Mouse (Mus musculus) embryo, embryonic 10 days (tissue): Measurements from ENCODE around the gene Herc3.
"Not testable (repeated sequence)": the region's sequence is repeated elsewhere in the genome, so short reads cannot be mapped to it uniquely, and the experiment has no call there.

Experiments used
- DNase-seq: peaks from one replicate; pipeline ENCODE4 v3.0.0-alpha.2; 2015; ENCODE audit warnings: low spot score

Gene Herc3

DNA sequence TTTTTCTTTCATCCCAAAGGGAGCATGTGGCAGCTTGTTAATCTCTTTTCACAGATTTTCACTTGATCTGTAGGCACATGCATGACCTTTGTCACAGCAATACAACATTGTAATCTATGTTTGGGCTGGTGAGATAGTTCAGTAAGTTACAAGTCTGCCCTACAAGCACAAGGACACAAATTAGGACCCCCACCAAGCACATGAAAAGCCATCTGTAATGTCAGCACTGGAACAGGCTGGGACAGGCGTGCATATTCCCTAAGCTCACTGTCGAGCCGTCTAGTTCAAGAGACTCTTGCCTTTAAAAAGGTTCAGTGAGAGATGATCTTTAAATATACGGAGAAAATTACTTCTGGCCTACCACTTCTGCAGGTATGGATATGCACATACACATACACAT is 28.3 kb downstream of the Herc3 start:
- no peak for DNase-seq

DNA sequence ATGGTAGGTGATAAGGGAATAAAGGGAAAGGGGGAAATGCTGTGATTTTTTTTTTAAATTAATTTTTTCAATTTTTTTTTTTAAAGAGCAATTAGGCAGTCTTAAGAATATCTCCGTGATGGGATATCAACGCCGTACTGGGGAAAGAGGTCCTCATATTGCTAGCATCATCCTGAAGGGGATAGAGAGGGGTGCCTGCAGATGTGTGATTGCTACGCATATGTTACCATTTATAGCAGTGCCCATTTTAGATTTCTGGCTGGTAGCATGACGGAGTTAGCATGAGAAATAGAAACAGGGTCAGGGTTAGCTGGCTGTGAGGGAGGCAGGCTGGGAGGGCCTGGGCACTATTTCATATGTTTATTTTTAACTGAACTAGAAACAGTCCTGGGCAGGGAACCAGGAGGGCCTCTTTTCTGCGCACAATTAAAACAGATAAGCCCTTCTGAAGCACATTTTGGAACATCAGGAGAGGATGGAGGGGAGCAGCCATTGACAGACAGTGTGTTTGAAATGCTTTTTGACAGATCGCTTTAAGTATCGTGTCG is 31.3 kb downstream of the Herc3 start:
- no peak for DNase-seq

DNA sequence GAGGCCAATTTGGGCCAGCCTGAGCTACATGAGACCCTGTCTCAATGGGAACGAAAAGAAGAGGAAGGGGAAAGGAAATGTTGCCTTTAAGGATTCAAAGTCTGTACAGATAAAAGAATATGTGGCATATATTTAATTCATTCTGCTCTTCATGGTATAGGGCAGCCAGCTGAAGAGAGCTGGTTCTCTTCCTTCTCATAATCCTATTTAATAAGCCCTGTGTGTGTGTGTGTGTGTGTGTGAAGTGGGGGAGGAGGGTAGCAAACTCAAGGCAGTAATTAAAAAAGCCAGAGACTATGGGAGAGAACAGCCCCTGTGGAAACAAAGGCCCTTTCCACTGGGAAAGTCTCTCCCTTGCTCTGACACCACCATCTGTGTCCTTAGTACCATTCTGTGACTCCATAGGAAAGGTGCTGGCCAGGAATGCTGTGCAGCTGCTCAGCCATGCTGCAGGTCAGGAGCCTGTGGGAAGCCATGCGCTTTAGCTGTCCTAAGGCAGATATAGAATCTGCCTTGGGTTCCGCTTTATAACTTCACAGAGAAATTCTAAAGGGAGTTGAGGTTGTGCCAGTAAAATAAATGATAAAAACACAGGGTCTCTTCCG is 32.5 kb downstream of the Herc3 start:
- no peak for DNase-seq

DNA sequence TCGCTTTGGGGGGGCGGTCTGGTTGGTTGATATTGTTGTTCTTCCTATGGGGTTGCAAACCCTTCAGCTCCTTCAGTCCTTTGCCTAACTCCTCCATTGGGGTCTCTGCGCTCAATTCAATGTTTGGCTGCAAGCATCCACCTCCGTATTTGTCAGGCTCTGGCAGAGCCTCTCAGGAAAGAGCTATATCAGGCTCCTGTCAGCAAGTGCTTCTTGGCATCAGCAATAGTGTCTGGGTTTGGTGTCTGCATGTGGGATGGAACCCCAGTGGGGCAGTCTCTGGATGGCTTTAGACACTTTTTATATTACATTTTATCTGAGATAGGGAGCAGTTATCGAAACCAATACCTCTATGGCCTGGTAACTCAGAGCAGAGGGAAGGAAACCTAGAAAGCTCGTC is 36.6 kb downstream of the Herc3 start:
- DNase-seq = not testable (repeated sequence)

DNA sequence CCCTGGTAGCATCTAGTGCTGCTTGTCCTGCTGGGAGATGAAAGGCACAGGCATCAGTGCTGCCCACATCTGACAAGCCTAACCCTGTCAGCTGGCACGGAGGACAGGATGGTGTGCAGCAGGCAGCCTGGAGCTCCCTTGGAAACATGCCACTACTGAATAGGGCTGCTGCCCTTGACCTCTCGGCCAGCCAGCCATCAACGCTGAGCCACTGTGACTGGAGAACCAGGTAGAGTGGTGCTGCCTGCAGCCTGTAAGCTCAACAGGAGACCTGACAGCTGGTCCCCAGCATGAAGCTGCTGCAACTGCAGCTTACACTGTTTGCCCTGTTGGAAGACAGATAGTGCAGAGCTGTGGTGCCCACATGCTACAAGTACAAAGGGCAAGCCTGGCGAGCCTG is 48.3 kb downstream of the Herc3 start:
- DNase-seq = no peak

DNA sequence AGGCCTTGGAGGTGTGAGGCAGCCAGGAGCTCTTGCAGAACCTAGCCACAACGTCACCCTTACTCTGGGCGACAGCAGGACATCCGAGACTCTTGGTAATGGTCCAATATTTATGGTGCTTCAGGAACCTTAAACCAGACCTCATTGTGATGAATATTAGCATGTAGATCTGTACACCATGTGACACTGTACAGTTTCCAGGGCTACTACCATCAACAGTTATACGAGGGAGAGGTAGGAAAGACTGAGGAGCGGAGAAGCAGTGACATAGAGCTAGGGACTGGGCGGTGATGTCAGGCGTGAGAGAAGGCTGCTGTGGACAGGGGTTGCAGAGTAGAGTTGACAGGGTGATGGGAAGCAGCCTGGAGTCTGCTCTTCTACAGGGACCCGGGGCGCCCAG is 48.7 kb downstream of the Herc3 start:
- no peak for DNase-seq

DNA sequence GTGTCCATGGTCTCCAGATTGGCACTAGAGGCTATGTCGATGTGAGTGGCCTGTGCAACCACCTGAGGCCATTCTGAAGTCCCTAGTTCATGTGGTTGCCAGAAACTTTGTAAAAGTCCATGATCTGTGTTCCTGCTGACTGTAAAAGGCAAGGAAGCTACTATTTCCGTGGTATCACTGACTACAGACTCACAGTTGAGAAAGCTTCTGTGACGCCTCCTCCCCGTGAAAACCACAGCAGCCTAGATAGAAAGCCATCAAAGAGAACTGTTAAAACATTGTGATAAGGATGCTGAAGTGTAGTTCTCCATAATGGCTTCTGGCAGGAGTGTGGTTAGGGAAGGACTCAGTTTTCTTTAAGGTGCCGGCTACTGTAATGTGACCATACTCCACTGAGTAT is 49.6 kb downstream of the Herc3 start:
- no peak for DNase-seq

DNA sequence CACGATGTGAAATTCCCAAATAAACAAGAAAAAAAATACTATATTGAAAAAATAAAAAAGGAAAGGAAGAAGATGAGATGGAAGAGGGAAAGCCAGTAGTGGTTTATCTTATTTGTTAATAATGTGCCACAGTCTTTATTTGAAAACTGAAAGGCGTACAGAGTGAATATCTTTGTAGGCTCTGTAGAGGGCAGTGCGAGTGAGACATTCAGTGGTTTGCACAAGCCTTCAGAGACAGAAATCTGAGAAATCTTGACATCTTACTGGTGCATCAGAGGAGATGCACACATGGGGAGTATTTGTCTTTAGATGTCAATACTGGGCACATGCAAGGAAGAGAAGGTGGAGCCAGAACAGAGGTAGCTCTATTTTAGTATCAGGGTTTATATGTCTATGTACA is 50.1 kb downstream of the Herc3 start:
- no peak for DNase-seq

DNA sequence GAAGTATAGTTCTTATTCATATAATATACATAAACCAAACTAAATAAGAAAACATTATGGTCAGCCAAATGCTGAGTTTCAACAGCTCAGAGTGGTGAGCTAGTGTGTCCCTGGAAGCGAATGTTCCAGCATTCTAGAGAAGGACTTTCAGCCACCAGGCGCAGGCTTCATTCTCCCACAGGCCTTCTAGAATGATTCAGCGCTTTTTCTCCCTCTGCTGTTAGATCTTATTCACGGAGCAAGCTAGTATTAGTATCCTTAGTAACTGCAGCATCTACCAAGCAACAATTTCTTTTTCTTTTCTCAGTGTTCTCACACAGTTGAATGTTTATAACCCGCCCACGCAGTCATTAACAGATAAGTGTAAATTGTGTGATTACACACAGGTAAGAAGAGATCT is 51.0 kb downstream of the Herc3 start:
- DNase-seq = no peak

DNA sequence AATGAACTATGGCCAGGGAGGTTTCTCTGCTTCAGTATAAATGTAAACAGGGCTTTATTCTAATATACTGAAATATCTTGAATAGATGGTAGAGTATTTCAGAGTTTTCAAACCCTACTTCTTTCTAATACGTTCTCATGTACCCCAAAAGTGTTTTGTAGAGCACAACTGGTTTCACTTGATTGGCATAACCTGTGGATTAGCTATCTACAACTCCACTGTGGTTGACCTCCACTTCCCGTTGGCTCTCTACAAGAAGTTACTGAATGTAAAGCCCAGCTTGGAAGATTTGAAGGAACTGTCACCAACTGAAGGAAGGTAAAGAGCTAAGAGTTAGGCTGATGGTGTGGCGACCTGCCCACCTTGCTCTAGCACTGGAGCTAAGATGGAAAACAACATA is 58.7 kb downstream of the Herc3 start:
- no peak for DNase-seq

DNA sequence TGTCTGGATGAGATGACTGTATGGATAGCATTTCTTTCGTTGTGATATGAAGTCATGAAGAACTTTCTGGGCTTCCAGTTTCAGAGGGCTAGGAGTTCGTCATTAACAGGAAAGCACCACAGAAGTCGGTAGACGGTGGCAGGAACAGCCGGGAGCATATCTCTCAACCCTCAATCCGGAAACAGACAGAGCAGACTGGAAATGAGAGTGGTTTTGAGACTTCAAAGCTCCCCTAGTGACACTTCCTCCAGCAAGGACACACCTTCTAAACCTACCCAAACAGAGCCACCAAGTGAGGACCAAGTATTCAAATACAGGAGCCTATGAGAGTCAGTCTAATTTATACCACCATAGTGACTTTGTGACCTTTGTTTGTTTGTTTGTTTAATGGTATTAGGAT is 62.0 kb downstream of the Herc3 start:
- DNase-seq = no peak

DNA sequence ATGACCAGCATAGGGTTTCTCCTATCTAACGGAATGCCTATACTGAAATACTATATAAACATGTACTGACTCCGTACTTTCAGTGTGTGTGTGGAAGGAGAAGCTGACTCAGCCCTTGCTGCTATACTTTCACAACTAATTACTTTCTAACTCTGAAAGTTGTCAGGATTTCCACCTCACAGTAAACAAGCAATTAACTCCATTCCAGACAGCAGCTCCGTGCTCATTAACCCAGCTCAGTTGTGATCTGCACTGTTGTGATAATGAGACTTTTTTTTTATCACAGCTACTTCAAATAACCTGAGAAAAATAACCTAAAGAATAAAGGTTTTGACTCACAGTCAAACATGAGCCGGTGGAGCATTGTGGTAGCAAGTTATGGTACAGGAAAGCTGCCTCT is 63.7 kb downstream of the Herc3 start:
- DNase-seq = no peak

DNA sequence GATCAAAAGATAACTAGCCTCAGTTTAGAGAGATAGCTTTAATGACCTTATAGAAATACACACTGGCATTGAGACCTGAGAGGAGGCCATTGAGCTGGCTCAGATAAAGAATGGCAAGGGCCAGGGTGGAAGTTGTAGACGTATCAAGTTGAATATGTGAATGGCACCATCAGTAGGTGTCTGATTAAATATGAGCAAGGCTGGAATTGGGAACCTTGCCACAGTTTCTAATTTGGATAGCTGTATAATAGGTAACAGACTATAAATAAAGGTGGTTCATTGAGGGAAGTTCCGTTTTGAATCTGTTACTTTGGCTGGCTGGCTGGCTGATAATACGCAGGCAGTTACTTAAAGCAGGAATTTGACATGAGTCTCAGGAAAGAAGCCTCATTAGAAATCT is 65.4 kb downstream of the Herc3 start:
- DNase-seq = no peak

DNA sequence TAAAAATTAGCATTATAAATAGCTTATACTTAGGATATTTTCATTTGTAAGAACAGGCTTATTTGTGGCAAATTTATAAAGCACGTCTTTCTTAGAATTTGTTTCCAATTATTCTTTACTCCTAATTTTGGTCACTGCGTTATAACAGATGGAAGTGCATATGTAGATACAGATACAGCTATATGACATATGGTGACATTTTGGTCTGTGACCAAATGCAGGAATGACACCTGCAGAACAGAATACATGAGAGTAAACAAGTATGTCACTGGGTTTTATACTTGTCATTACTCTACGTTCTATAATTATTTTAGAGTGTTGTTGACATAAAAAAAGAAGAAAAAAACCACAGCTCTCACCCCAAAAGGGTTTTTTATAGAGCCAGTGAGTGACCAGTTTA is 67.8 kb downstream of the Herc3 start:
- DNase-seq = no peak

DNA sequence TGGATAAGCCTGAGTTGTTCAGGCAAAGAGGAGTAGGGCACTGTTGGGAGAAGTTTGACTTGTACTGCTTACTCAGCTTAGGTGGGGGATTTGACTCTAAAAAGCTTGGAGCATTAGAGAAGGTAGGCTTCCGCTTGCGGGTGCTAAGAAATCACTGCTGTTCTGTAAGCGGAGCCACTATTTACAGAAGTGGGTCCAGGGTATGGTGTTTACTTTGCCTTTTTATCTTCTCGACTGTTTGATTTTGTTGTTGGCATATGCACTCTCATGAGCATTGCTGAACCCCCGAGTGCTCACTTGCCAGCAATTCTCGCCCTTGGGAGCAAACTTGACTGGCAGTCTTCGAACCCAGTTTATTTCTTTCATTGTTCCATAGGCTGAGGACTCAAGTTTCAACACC is 69.3 kb downstream of the Herc3 start:
- DNase-seq = no peak

DNA sequence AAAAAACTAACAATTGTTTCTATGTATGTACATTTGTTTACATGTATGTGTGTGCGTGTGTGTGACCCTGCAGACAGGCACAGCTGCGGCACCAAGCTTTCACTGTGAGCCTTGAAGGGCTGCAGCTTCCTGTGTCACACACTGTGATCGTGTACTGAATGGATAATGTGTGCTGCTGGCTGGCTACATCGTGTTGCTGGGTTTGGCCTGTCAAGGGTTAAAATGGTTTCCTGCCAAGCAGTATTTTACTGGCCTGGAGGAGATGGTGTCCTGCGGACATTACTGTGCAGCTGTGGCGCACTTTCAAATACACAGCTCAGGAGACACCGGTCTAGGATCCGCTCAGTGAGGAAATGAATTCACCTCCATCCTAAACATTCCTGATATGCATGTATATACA is 71.9 kb downstream of the Herc3 start:
- peak; percentile 52 for DNase-seq

DNA sequence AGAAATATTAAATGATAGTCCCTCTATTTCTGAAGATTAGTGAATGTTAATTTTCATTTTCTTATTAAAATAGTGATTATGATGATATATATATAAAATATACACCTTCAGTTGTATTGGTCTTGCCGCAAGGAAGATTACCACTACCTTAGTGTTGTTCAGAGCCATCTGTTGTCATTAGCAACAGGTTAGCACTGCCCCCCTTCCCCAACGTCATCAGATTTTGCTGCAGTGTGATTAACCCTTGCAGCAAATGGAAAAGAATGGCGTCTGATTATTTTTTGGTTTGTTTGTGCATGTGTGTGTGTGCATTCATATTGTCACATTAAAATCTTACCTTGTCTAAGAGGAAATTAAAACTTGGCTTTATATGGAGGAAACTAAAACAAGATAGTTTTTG is 73.3 kb downstream of the Herc3 start:
- DNase-seq = peak; percentile 18

DNA sequence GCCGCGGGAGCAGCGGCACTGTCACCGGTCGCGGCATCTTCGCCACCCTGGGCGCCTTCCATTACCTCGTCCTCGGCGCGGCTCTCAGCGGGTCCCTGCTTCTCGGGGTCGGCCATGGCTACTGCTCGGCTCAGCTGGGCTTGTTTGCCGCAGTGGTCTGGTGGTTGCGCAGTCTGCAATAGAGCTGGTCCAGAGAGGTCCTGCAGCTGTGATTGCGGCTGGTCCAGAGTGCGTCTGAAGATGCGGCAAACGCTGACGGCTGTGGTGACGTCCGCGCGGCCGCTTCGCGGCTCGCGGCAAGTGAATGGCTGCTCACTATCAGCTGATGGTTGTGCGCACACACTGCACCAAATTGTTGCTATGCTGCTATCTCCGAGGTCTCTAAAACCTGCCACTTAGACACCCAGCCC is 75.6 kb downstream of the Herc3 start, which contains the start of gene Nap1l5:
Nap1l5 (minus strand) TSS at position 225 of the 410 bp plus-strand sequence.
- DNase-seq = peak; percentile 37

DNA sequence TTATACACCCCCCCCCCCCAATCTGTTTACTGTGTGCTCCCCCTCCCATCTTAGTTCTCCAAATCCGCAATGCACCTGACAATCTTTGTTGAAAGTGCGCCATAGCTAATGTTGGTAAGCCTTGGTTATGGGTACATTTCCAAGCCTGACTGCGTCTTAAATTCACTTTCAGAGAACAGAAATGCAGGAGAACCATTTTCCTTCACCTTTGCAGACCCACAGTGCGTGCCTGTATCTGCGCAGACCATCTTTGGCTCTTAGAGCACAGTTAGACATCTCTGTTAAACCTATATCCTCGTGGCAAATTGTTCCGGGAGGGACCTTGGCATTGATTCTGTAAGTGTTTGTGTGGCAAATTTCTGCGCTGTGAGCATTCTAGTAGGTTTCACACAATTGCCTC is 76.1 kb downstream of the Herc3 start:
- DNase-seq = no peak

DNA sequence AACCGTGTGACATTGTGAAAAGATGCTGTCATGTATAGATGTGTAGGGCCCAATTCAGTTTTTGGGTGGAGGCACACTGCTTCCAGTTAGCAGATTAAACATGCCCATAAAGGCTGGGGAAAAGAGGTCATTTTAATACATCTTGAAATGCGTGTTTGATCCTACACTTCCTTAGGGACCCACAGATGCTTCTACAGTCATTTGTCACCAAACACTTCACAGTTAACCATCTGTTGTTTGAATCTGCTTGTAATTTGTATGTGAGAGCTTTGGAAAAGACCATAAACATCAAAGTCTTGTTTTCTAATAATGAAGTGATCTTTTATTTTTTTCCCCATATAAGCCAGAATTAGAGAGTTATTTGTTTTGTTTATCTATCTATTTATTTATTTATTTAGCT is 76.5 kb downstream of the Herc3 start:
- DNase-seq = no peak

DNA sequence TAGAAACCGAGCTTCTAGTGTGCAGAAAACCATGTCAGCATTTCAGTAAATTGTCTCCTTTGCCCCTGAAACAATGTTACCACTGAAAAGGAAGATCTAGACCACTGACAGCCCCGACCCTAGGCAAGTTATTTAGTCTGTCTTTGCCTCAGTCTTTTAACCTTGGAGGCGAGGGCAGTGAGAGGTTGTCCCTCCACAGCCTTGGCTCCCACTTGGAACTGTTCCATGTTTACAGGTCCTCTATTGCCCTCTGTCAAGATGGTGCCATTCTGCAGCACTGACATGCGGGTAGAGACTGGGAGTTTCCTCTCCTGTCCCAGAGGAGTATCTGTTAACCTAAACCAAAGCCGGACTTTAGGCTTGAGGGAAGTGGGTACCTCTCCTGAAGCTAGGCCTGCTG is 81.6 kb downstream of the Herc3 start:
- DNase-seq = no peak

DNA sequence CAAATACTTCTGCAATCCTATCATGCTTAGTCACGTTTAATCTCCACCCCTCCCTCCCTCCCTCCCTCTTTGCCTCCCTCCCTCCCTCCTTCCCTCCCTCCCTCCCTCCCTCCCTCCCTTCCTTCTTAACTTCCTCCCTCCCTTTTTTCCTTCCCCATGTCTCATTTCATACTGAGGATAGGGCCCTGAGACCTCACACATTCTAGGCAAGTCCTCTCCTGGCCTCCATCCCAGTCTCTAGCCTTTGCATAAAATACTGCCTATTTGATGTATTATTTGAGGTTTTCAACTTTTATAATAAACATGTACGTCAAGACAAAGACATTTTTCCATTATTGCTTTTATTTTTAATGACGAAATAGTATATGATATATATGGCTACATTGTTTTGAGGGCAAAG is 82.3 kb downstream of the Herc3 start:
- no peak for DNase-seq

DNA sequence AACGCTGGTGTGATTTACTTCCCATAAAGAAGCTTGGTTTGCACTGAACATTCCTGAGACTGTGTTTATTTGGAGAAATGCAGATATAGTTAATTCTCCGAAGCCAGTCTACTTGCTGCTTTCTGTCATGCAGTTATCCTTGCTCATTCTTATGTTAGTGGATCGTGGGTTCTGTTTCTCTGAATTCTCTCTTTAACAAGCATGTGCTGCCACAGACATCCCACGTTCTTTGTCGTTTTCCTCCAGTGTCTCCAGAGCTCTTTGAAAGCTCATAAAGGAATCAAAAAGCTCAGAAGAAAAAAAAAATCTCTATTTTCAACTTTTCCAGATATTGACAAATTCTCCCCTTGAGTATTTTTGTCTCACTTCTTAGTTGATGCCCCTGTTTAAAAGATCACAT is 82.7 kb downstream of the Herc3 start:
- DNase-seq = no peak

DNA sequence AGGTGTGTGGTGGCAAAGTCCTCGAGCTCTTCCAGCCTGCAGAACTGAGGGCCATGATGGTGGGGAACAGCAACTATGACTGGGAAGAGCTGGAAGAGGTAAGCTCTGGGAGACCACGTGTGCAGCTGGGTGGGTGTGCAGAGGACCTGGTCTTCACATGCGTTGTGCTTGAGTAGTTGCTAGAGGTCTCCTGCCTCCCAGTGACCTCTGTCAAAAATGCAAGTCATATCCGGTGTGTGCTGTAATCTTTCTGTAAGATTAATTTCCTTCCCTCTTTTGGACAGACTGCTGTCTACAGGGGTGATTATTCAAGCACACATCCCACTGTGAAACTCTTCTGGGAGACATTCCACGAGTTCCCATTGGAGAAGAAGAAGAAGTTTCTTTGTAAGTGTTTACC is 85.2 kb downstream of the Herc3 start:
- DNase-seq = no peak

DNA sequence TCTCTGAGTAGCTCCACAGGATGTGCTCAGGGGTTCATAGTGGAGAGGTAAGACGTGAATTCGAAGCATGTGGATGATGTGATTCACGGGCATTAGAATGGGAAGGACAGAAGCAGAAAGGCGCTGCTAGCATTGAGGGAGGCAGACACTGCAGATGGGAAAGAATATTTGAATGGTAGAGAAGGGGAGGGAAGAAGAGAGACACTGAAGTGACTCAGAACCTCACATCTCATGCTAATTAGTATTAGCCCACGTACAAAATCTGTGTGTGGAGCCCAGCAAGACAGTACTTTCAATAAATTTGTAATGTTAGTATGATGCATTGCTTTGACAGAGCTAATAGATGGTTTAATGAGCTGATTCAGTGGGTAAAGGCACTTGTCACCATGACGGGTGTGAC is 89.5 kb downstream of the Herc3 start:
- no peak for DNase-seq
